Mouse (Mus musculus) liver, postnatal 0 days (tissue): ENCODE measurements around the gene Gata3.

Experiments
- CTCF ChIP-seq: sonication (generic); IDR thresholded peaks from 2 replicates; pipeline ENCODE4 v1.5.1; 2016; ENCODE audit warnings: antibody characterized with exemption, low read depth
- EP300 ChIP-seq: IDR thresholded peaks from 2 replicates; pipeline ENCODE4 v1.6.1; 2016; ENCODE audit warnings: antibody characterized with exemption, low read depth, mild to moderate bottlenecking

DNA sequence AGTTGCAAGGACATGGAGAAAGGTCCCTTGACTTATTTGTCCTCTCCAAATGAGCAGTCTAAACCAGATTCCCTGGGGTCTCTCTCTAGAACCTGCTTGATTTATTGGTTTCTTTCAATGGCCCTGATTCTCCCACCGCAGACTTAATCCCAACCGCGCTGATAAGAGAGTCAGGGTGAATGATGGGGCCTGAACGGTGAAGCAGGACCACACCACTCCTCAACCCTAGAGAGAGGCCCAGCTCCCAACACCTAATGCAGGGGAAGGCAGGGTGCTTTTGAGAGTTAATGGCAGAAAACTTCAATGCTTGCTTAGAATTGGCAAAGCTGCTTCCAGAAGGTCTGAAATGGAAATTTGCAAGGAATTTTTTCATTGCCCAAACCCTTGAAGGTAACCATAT is 14.6 kb downstream of the Gata3 start:
- TF ChIP-seq CTCF (no peak), EP300 (no peak)
